Mouse (Mus musculus) G1E (cell line): ENCODE results near the gene Cmbl. TPM values are rescaled to one million over a fixed set of nuclear protein-coding genes. Genes with fewer than 3 reads are reported as not detected.

Source experiments
- ATAC-seq: 2 replicates; pipeline ENCODE4 v1.8.0; 2016; ENCODE audit warnings: mild to moderate bottlenecking; ENCODE audit not compliant: insufficient number of reproducible peaks, poor library complexity, low FRiP score, severe bottlenecking; ENCODE audit errors: extremely low read depth
- DNase-seq: peaks from one replicate; pipeline ENCODE4 v3.0.0; 2012; ENCODE audit warnings: low spot score
- H3K27me3 ChIP-seq: 2 replicates; pipeline ENCODE4 v1.6.1; 2012; ENCODE audit warnings: mild to moderate bottlenecking, low read length, inconsistent platforms; ENCODE audit not compliant: insufficient read depth
- H3K36me3 ChIP-seq: replicated peaks from 2 replicates; pipeline ENCODE3; 2012; ENCODE audit warnings: mild to moderate bottlenecking, inconsistent platforms
- H3K4me1 ChIP-seq: 2 replicates; pipeline ENCODE4 v1.6.1; 2012; ENCODE audit warnings: low read depth, low read length, inconsistent platforms, mixed read lengths; ENCODE audit not compliant: insufficient read depth
- H3K4me3 ChIP-seq: 2 replicates; pipeline ENCODE4 v1.5.1; 2012; ENCODE audit warnings: low read depth, mild to moderate bottlenecking, inconsistent platforms, low read length, moderate library complexity, mixed read lengths
- H3K9me3 ChIP-seq: replicated peaks from 2 replicates; pipeline ENCODE4 v1.6.1; 2012; ENCODE audit warnings: inconsistent platforms
- CTCF ChIP-seq: IDR thresholded peaks from 2 replicates; pipeline ENCODE4 v1.5.1; 2012; ENCODE audit warnings: low read depth, low read length, inconsistent platforms, mixed read lengths
- GATA1 ChIP-seq: IDR thresholded peaks from 2 replicates; pipeline ENCODE4 v1.6.1; 2012; ENCODE audit warnings: borderline replicate concordance, low read length, inconsistent platforms, mixed read lengths
- POLR2AphosphoS5 ChIP-seq: IDR thresholded peaks from 2 replicates; pipeline ENCODE4 v1.6.1; 2012; ENCODE audit warnings: low read depth, low read length, inconsistent platforms; ENCODE audit not compliant: insufficient replicate concordance
- TAL1 ChIP-seq: conservative IDR thresholded peaks from 2 replicates; pipeline ENCODE4 v1.6.1; 2012; ENCODE audit warnings: low read depth, low read length, inconsistent platforms, mixed read lengths
- polyA plus RNA-seq: library from polyadenylated mRNA; stranded (reverse); fragments of >175 nt; gene quantifications from 2 replicates; pipeline ENCODE4 v1.2.3, GENCODE M21; 2012
- total RNA-seq, 2 experiments: library from RNA; stranded (forward) in 1 of 2; stranded (reverse) in 1 of 2; fragments of 200-1000 nt in 1 of 2; fragments of >200 nt in 1 of 2; fragmentation: Nextera tagmentation in 1 of 2; gene quantifications; 2 replicates each; pipeline ENCODE4 v1.2.3; 2014 to 2017

The Cmbl gene
- total and polyA plus RNA-seq, 3 experiments: not detected

DNA sequence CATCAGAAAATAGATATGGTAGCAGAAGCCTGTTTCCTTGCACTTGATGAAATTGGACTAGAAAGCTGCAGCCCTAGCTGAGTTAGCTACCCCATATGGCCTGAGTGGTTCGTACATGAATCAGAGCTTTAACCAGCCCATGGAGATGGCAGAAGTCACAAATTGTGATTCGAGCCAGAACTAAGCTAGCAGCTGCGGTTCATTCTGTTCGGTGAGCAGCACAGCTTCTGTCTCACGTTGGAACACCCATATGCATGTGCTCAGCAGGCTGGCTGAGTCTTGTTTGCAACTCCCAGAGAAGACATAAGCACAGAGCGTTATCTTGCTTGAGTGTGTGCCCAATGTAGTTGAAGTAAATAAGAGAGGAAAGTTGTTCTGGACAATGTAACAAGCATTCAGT lies 69.4 kb downstream of the Cmbl start:
- DNase-seq: no peak
- Histone ChIP-seq H3K27me3 (peaks cover 11% of the 10 kb centered on the region), H3K9me3 (no peaks in the 10 kb centered on the region), H3K4me1 (no peaks in the 10 kb centered on the region), H3K36me3 (no peaks in the 10 kb centered on the region), H3K4me3 (no peak overlapping the region)
- TF ChIP-seq TAL1: no peak
- TF ChIP-seq GATA1: no peak
- ATAC-seq: no peak

DNA sequence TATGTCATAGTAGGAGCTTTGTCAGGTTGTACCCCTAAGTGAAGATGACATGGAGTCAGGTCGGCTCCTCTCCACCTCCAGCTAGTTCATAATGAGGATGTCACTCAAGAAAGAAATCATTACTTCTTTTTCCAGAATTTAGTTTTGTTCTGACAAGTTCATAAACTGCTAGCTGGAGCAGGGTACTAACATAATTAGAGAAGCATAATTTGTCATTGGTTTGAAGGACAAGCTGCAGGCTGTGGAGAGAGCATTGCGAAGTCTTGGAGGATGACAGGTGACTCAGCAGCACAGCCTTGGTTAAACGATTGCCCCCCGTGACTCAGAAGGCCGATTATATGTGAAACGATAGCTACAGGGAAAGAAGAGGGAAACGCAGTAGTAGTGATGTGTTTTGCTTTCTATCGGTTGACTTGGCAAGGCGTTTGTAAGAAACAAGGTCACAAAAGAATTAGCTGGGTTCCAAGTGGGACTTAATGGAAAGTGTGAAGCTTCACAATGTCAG lies 71.0 kb downstream of the Cmbl start:
- TF ChIP-seq CTCF (no peak), GATA1 (no peak), POLR2AphosphoS5 (no peak)
- ATAC-seq (no peak), DNase-seq (no peak)
- no peaks in the 10 kb centered on the region for H3K4me1 ChIP-seq
- H3K27me3 ChIP-seq: peaks cover 11% of the 10 kb centered on the region
- no peaks in the 10 kb centered on the region for H3K9me3 ChIP-seq
- H3K36me3 ChIP-seq: no peaks in the 10 kb centered on the region
- no peak overlapping the region for H3K4me3 ChIP-seq

Other genes starting within 250 kb of the Cmbl start
- not detected in 2 replicates for gene Ankrd33b, start 197.7 kb upstream of the Cmbl start, total RNA-seq (2014; fragmentation: Nextera tagmentation)
- 0.11 and 0.23 TPM in 2 replicates for gene Ankrd33b, start 197.7 kb upstream of the Cmbl start, total RNA-seq (2017)
- gene Ankrd33b, start 197.7 kb upstream of the Cmbl start, polyA plus RNA-seq: not detected in 2 replicates
- gene Ropn1l, start 111.7 kb upstream of the Cmbl start, total RNA-seq (2014; fragmentation: Nextera tagmentation): 0.90 TPM in 1 of 2 replicates, not detected in the other
- 1.1 and 3.8 TPM in 2 replicates for gene Ropn1l, start 111.7 kb upstream of the Cmbl start, total RNA-seq (2017)
- 1.4 and 1.5 TPM in 2 replicates for gene Ropn1l, start 111.7 kb upstream of the Cmbl start, polyA plus RNA-seq
- gene March6, start 34.3 kb upstream of the Cmbl start, total RNA-seq (2014; fragmentation: Nextera tagmentation): 58.9 and 64.9 TPM in 2 replicates
- 39.7 and 44.3 TPM in 2 replicates for gene March6, start 34.3 kb upstream of the Cmbl start, total RNA-seq (2017)
- 61.1 and 76.3 TPM in 2 replicates for gene March6, start 34.3 kb upstream of the Cmbl start, polyA plus RNA-seq
- 548 and 555 TPM in 2 replicates for gene Cct5, start 36.4 kb downstream of the Cmbl start, total RNA-seq (2014; fragmentation: Nextera tagmentation)
- gene Cct5, start 36.4 kb downstream of the Cmbl start, total RNA-seq (2017): 481 and 497 TPM in 2 replicates
- 44.6 and 46.6 TPM in 2 replicates for gene Cct5, start 36.4 kb downstream of the Cmbl start, polyA plus RNA-seq
- gene Fam173b, start 36.5 kb downstream of the Cmbl start, total RNA-seq (2014; fragmentation: Nextera tagmentation): 6.8 and 12.8 TPM in 2 replicates
- gene Fam173b, start 36.5 kb downstream of the Cmbl start, total RNA-seq (2017): 6.6 and 11.3 TPM in 2 replicates
- gene Fam173b, start 36.5 kb downstream of the Cmbl start, polyA plus RNA-seq: 2.8 and 3.1 TPM in 2 replicates